ENCODE assay signal across 8 mouse cellular contexts in the genomic region with DNA sequence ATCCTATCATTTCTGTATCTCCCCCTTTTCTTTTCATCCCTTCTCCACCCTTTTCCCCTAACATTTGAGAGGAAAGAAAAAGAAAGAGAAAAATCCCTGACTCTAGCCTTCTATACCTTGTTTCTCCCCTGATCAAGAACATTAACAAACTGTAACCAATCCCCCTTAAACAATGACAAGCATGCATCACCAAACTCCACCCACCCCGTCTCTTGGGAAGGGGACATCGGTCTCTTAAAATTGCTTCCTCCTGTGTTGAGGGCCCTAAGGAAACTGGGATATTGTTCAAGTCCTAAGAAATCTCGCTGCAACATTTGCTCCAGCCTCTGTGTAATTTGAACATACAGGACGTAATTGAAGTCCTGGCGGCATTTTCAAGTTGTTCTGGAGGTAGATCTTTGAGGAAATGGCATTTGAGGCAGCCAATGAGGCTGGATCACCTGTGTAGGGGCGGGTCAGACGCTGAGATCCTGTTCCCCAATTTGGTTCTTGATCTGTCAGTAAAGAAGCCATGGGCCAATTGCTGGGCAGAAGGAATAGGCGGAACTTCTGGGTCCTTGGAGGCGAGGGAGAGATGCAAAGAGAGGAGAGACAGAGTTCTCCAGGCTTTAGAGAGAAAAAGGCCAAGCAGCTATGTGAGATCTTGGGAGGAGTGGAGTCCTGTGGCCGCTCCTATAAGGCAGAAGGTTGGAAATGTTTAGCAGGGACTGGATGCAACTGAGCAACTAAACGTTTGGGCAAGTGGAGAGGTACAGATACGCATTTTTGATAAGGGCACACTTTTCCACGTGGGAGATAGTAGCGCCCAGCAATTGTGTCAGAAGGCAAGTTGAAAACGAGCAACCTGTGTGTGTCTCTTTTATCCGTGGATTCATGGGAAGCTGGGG. TPM values are rescaled to one million over a fixed set of nuclear protein-coding genes. Genes with fewer than 3 reads are reported as not detected.
A peak's percentile ranks its signal among the peaks of the same experiment; 100 is the strongest.
DNase-seq lines count a peak whose midpoint lies in the region; ATAC-seq and TF ChIP-seq lines count a peak whose summit lies in the region.

No protein-coding gene starts in this region.

- no peak for TF ChIP-seq CTCF in brain, embryonic 14.5 days (IDR thresholded peaks at IDR 0.05; ENCODE audit: borderline replicate concordance, extremely low read depth, insufficient read depth, insufficient read length)
- no peak for TF ChIP-seq CTCF in midbrain, postnatal 0 days (IDR thresholded peaks at IDR 0.05)

- TF ChIP-seq POLR2A in brain, embryonic 14.5 days (IDR thresholded peaks at IDR 0.05; ENCODE audit: borderline replicate concordance, extremely low read depth, insufficient read depth, insufficient read length, poor library complexity, severe bottlenecking), result no peak

- no peaks in the 10 kb centered on the region; the same call in 1 of the 2 replicates for H3K9me3 ChIP-seq in heart, embryonic 13.5 days
- H3K9me3 ChIP-seq in kidney, embryonic 16.5 days (ENCODE audit: low read length), result no peaks in the 10 kb centered on the region
- no peaks in the 10 kb centered on the region for H3K9me3 ChIP-seq in midbrain, postnatal 0 days (ENCODE audit: low read length)
- no peaks in the 10 kb centered on the region for H3K9me3 ChIP-seq in stomach, embryonic 14.5 days (ENCODE audit: control insufficient read depth, low read depth, low read length)

- ATAC-seq in erythroblast, adult 5-6 weeks (replicated peaks; ENCODE audit: low FRiP score, poor library complexity, severe bottlenecking), result peak; percentile 86
- peak; percentile 48; the same call in 1 of the 2 replicates for ATAC-seq in heart, embryonic 13.5 days (ENCODE audit: extremely low read depth, insufficient number of reproducible peaks, low FRiP score, low TSS enrichment)
- ATAC-seq in kidney, embryonic 16.5 days (ENCODE audit: low FRiP score, low TSS enrichment), result peak; percentile 94
- ATAC-seq in midbrain, postnatal 0 days (ENCODE audit: low FRiP score), result peak; percentile 90
- ATAC-seq in stomach, embryonic 14.5 days (ENCODE audit: insufficient number of reproducible peaks, insufficient read depth, low FRiP score, low read depth), result peak; percentile 96

- no peaks in the 10 kb centered on the region; the same call in 1 of the 2 replicates for H3K27me3 ChIP-seq in heart, embryonic 13.5 days (replicated peaks)
- no peaks in the 10 kb centered on the region for H3K27me3 ChIP-seq in kidney, embryonic 16.5 days (ENCODE audit: insufficient read depth, low read length)
- no peaks in the 10 kb centered on the region for H3K27me3 ChIP-seq in midbrain, postnatal 0 days (ENCODE audit: insufficient read depth, low read length)
- no peaks in the 10 kb centered on the region for H3K27me3 ChIP-seq in stomach, embryonic 14.5 days (ENCODE audit: control insufficient read depth, insufficient read depth, low read length)

- no peaks in the 10 kb centered on the region for H3K36me3 ChIP-seq in heart, embryonic 13.5 days
- no peaks in the 10 kb centered on the region for H3K36me3 ChIP-seq in kidney, embryonic 16.5 days (ENCODE audit: insufficient read depth, low read length)
- H3K36me3 ChIP-seq in midbrain, postnatal 0 days (ENCODE audit: insufficient read depth, low read length), result no peaks in the 10 kb centered on the region
- no peaks in the 10 kb centered on the region for H3K36me3 ChIP-seq in stomach, embryonic 14.5 days (ENCODE audit: control insufficient read depth, insufficient read depth, low read length)

- H3K4me1 ChIP-seq in heart, embryonic 13.5 days, result peaks cover 14% of the 10 kb centered on the region
- peaks cover 4% of the 10 kb centered on the region; the same call in 1 of the 2 replicates for H3K4me1 ChIP-seq in kidney, embryonic 16.5 days (ENCODE audit: insufficient read depth, low read length)
- H3K4me1 ChIP-seq in midbrain, postnatal 0 days (ENCODE audit: insufficient read depth, low read length), result no peaks in the 10 kb centered on the region
- H3K4me1 ChIP-seq in stomach, embryonic 14.5 days (ENCODE audit: control insufficient read depth, insufficient read depth, low read length), result peaks cover 3% of the 10 kb centered on the region; the same call in 1 of the 2 replicates

- H3K27ac ChIP-seq in heart, embryonic 13.5 days (replicated peaks), result no peak overlapping the region
- H3K27ac ChIP-seq in kidney, embryonic 16.5 days (ENCODE audit: low read length), result peak overlapping the region; percentile 9; the same call in 1 of the 2 replicates
- H3K27ac ChIP-seq in midbrain, postnatal 0 days (ENCODE audit: low read depth, low read length), result no peak overlapping the region
- no peak overlapping the region for H3K27ac ChIP-seq in stomach, embryonic 14.5 days (ENCODE audit: low read length)

- H3K9ac ChIP-seq in heart, embryonic 13.5 days, result peak overlapping the region; percentile 77
- H3K9ac ChIP-seq in kidney, embryonic 16.5 days (replicated peaks; ENCODE audit: low read length), result peak overlapping the region; percentile 55
- H3K9ac ChIP-seq in midbrain, postnatal 0 days (replicated peaks; ENCODE audit: low read length, poor library complexity, severe bottlenecking), result no peak overlapping the region
- H3K9ac ChIP-seq in stomach, embryonic 14.5 days (replicated peaks; ENCODE audit: low read depth, low read length), result peak overlapping the region; percentile 11; the same call in 1 of the 2 replicates

- peak overlapping the region; percentile 89 for H3K4me2 ChIP-seq in heart, embryonic 13.5 days
- H3K4me2 ChIP-seq in kidney, embryonic 16.5 days (replicated peaks; ENCODE audit: low read depth, low read length), result peak overlapping the region; percentile 65
- peak overlapping the region; percentile 37 for H3K4me2 ChIP-seq in midbrain, postnatal 0 days (ENCODE audit: low read depth, low read length, poor library complexity, severe bottlenecking)
- peak overlapping the region; percentile 67 for H3K4me2 ChIP-seq in stomach, embryonic 14.5 days (replicated peaks; ENCODE audit: low read depth, low read length)

- under 1% methylated on average over 16 of the region's 16 CpGs for WGBS in heart, embryonic 13.5 days
- WGBS in kidney, embryonic 16.5 days, result 1% methylated on average over 16 of the region's 16 CpGs
- 7% methylated on average over 16 of the region's 16 CpGs for WGBS in midbrain, postnatal 0 days
- 1% methylated on average over 16 of the region's 16 CpGs for WGBS in stomach, embryonic 14.5 days

- H3K4me3 ChIP-seq in heart, embryonic 13.5 days, result peak overlapping the region; percentile 59
- H3K4me3 ChIP-seq in kidney, embryonic 16.5 days (ENCODE audit: low read length), result peak overlapping the region; percentile 46
- peak overlapping the region; percentile 22 for H3K4me3 ChIP-seq in midbrain, postnatal 0 days (ENCODE audit: low read depth, low read length)
- peak overlapping the region; percentile 37 for H3K4me3 ChIP-seq in stomach, embryonic 14.5 days (ENCODE audit: low read depth, low read length)

- peak; percentile 76 to 81 for DNase-seq in CD8-positive naive resting alpha-beta T cell, adult 2 months (ENCODE audit: low read depth in 2 of 2, low spot score in 2 of 2)
- peak; percentile 96 for DNase-seq in brain, embryonic 14.5 days (ENCODE audit: low read depth)
- DNase-seq in liver, result peak; percentile 88
- peak; percentile 88 for DNase-seq in midbrain, postnatal 0 days (ENCODE audit: low spot score)

RNA-seq across cellular contexts. Expression of a gene that starts 5.5 kb away (rescaled TPM):
- 28.9 and 30.7 TPM in 2 replicates for polyA plus RNA-seq in brain, embryonic 14.5 days (2012; rRNA removed)
- 3.6 and 8.8 TPM in 2 replicates for total RNA-seq in erythroblast, adult 5-6 weeks (2015; ENCODE audit: low replicate concordance)
- 2.3 and 2.5 TPM in 2 replicates for total RNA-seq in erythroblast, adult 5-6 weeks (2017; ENCODE audit: low replicate concordance)
- polyA plus RNA-seq in heart, embryonic 13.5 days (2015; fragmentation: Nextera tagmentation; extraction: Ambion mirVana), result 42.5 and 48.8 TPM in 2 replicates
- polyA plus RNA-seq in kidney, embryonic 16.5 days (2015; fragmentation: Nextera tagmentation; extraction: Ambion mirVana), result 39.1 and 42.2 TPM in 2 replicates
- 34.9 and 36.6 TPM in 2 replicates for total RNA-seq in midbrain, postnatal 0 days (2014; rRNA removed)
- polyA plus RNA-seq in midbrain, postnatal 0 days (2015; fragmentation: Nextera tagmentation; extraction: Ambion mirVana), result 73.3 and 90.9 TPM in 2 replicates
- polyA plus RNA-seq in stomach, embryonic 14.5 days (2014; fragmentation: Nextera tagmentation; extraction: Ambion mirVana), result 40.1 and 42.5 TPM in 2 replicates

RNA-seq across cellular contexts. Expression of a gene that starts 23.9 kb away (rescaled TPM):
- polyA plus RNA-seq in brain, embryonic 14.5 days (2012; rRNA removed), result 0.79 and 1.8 TPM in 2 replicates
- 634 and 677 TPM in 2 replicates for total RNA-seq in erythroblast, adult 5-6 weeks (2015; ENCODE audit: low replicate concordance)
- 775 and 846 TPM in 2 replicates for total RNA-seq in erythroblast, adult 5-6 weeks (2017; ENCODE audit: low replicate concordance)
- polyA plus RNA-seq in heart, embryonic 13.5 days (2015; fragmentation: Nextera tagmentation; extraction: Ambion mirVana), result 2.1 and 2.6 TPM in 2 replicates
- polyA plus RNA-seq in kidney, embryonic 16.5 days (2015; fragmentation: Nextera tagmentation; extraction: Ambion mirVana), result 0.74 and 0.95 TPM in 2 replicates
- 1.1 and 2.3 TPM in 2 replicates for total RNA-seq in midbrain, postnatal 0 days (2014; rRNA removed)
- polyA plus RNA-seq in midbrain, postnatal 0 days (2015; fragmentation: Nextera tagmentation; extraction: Ambion mirVana), result not detected in 2 replicates
- polyA plus RNA-seq in stomach, embryonic 14.5 days (2014; fragmentation: Nextera tagmentation; extraction: Ambion mirVana), result 1.2 and 2.9 TPM in 2 replicates

RNA-seq across cellular contexts. Expression of a gene that starts 35.0 kb away (rescaled TPM):
- 0.29 and 0.30 TPM in 2 replicates for polyA plus RNA-seq in brain, embryonic 14.5 days (2012; rRNA removed)
- total RNA-seq in erythroblast, adult 5-6 weeks (2015; ENCODE audit: low replicate concordance), result 1.0 and 4.0 TPM in 2 replicates
- total RNA-seq in erythroblast, adult 5-6 weeks (2017; ENCODE audit: low replicate concordance), result 7.1 and 9.9 TPM in 2 replicates
- 0.51 and 0.64 TPM in 2 replicates for polyA plus RNA-seq in heart, embryonic 13.5 days (2015; fragmentation: Nextera tagmentation; extraction: Ambion mirVana)
- polyA plus RNA-seq in kidney, embryonic 16.5 days (2015; fragmentation: Nextera tagmentation; extraction: Ambion mirVana), result 0.17 TPM in 1 of 2 replicates, not detected in the other
- total RNA-seq in midbrain, postnatal 0 days (2014; rRNA removed), result 0.76 and 0.82 TPM in 2 replicates
- polyA plus RNA-seq in midbrain, postnatal 0 days (2015; fragmentation: Nextera tagmentation; extraction: Ambion mirVana), result 0.89 and 0.93 TPM in 2 replicates
- polyA plus RNA-seq in stomach, embryonic 14.5 days (2014; fragmentation: Nextera tagmentation; extraction: Ambion mirVana), result 0.12 TPM in 1 of 2 replicates, not detected in the other

RNA-seq across cellular contexts. Expression of a gene that starts 56.3 kb away (rescaled TPM):
- 76.0 and 114 TPM in 2 replicates for polyA plus RNA-seq in brain, embryonic 14.5 days (2012; rRNA removed)
- not detected in 2 replicates for total RNA-seq in erythroblast, adult 5-6 weeks (2015; ENCODE audit: low replicate concordance)
- not detected in 2 replicates for total RNA-seq in erythroblast, adult 5-6 weeks (2017; ENCODE audit: low replicate concordance)
- polyA plus RNA-seq in heart, embryonic 13.5 days (2015; fragmentation: Nextera tagmentation; extraction: Ambion mirVana), result 0.31 and 0.45 TPM in 2 replicates
- polyA plus RNA-seq in kidney, embryonic 16.5 days (2015; fragmentation: Nextera tagmentation; extraction: Ambion mirVana), result 17.2 and 20.1 TPM in 2 replicates
- 111 and 115 TPM in 2 replicates for total RNA-seq in midbrain, postnatal 0 days (2014; rRNA removed)
- 165 and 180 TPM in 2 replicates for polyA plus RNA-seq in midbrain, postnatal 0 days (2015; fragmentation: Nextera tagmentation; extraction: Ambion mirVana)
- polyA plus RNA-seq in stomach, embryonic 14.5 days (2014; fragmentation: Nextera tagmentation; extraction: Ambion mirVana), result 0.91 and 1.1 TPM in 2 replicates

RNA-seq across cellular contexts. Expression of a gene that starts 59.5 kb away (rescaled TPM):
- 68.0 and 95.5 TPM in 2 replicates for polyA plus RNA-seq in brain, embryonic 14.5 days (2012; rRNA removed)
- 11.7 and 19.6 TPM in 2 replicates for total RNA-seq in erythroblast, adult 5-6 weeks (2015; ENCODE audit: low replicate concordance)
- 11.1 and 11.2 TPM in 2 replicates for total RNA-seq in erythroblast, adult 5-6 weeks (2017; ENCODE audit: low replicate concordance)
- polyA plus RNA-seq in heart, embryonic 13.5 days (2015; fragmentation: Nextera tagmentation; extraction: Ambion mirVana), result 40.6 and 42.6 TPM in 2 replicates
- polyA plus RNA-seq in kidney, embryonic 16.5 days (2015; fragmentation: Nextera tagmentation; extraction: Ambion mirVana), result 51.9 and 53.8 TPM in 2 replicates
- 36.7 and 39.8 TPM in 2 replicates for total RNA-seq in midbrain, postnatal 0 days (2014; rRNA removed)
- 27.3 and 28.8 TPM in 2 replicates for polyA plus RNA-seq in midbrain, postnatal 0 days (2015; fragmentation: Nextera tagmentation; extraction: Ambion mirVana)
- 48.3 and 50.4 TPM in 2 replicates for polyA plus RNA-seq in stomach, embryonic 14.5 days (2014; fragmentation: Nextera tagmentation; extraction: Ambion mirVana)

Comparison
In these comparisons a context has a peak if more than half of its experiments do, and no peak if none do; other contexts are left out.
1. H3K4me2 ChIP-seq: peak in every context shown above with its lines; median percentile 89 in heart, embryonic 13.5 days; 67 in stomach, embryonic 14.5 days; 65 in kidney, embryonic 16.5 days; 37 in midbrain, postnatal 0 days.